Mouse (Mus musculus) left cerebral cortex, adult 9 months (tissue): ENCODE results near the gene Armc5.

Source experiments
- DNase-seq, 2 experiments: peaks; one replicate each; pipeline ENCODE4 v3.0.0; 2022; ENCODE audit warnings: low spot score in 2 of 2

Gene Armc5

DNA sequence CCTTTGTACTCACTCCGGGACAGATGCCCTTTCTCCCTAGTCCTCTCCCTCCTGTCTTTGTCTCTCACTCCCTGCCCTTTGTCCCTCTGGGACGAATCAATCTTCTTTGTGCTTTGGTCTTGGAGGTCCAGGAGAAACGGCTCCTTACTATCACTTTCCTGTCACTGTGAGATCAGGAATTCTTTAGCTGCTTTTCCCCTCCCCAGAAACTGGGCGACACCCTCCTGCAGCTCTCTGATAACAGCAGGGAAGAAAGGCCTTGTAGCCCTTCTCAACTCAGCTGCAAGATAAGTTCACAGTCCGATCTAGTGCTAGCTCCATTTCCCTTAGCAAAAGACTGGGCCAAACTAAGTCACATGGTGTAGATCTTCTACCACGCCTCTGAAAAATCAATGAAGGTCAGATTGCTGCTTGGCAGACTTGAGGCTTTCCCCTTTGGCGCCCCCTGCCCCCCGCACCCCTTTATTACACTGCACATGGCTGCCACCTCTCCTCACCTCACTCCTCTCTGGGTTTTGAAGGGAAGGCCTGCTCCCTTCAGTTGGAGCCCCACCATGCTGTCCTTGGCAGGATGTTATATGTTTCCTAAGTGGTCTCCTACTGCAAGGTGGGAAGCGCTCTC lies 51.9 kb downstream of the Armc5 start:
- no peak for DNase-seq
